Mouse (Mus musculus) bone marrow macrophage, adult 2 months (primary cell): ENCODE measurements around the gene Zfp281.

ENCODE experiments used
- CTCF ChIP-seq: IDR thresholded peaks from 2 replicates; pipeline ENCODE4 v1.5.1; 2012; ENCODE audit warnings: low read depth, mild to moderate bottlenecking, low read length, moderate library complexity
- POLR2A ChIP-seq: IDR thresholded peaks from 2 replicates; pipeline ENCODE4 v1.6.1; 2012; ENCODE audit warnings: mild to moderate bottlenecking, low read depth, low read length, borderline replicate concordance

DNA sequence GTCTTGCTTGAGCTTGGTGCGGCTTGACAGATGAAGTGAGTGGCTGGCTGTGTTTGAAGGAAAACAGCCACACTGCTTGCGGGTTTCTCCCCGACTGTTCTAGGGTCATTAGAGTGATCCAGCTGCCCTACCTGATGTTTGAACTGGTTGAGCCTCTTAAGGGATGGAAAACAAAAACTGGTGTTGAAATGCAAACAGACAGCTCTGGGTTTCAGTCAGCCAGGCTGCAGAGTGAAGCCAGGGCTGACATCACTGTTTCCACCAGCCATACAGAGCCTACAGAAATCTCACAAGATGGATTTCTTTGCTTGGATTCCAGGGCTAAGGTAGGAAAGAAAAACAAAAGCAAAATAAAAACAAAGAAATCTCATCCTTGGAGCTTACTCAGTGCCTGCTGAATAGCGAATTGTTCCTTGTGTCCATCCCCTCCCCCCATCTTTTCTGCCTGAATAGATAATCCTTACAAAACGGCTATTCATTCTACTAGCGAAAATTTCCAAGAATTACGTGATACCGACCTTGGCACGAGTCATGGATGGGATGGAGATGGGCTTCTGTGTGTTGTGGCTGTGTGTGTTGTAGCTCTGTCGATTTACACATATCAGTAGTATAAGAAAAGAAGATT is 37.4 kb downstream of the Zfp281 start:
- TF ChIP-seq CTCF: no peak
- no peak for TF ChIP-seq POLR2A
